Mouse (Mus musculus) CH12.LX (cell line): ENCODE data around the gene Immp2l.

ENCODE experiments used
- CHD2 ChIP-seq: IDR thresholded peaks from 2 replicates; pipeline ENCODE4 v1.6.1; 2011; ENCODE audit warnings: low read length, improper control_type of control experiment
- CTCF ChIP-seq, 2 experiments: IDR thresholded peaks in 1 of 2; conservative IDR thresholded peaks in 1 of 2; 2 replicates each; pipeline ENCODE4 v1.5.1; 2011 to 2012; ENCODE audit warnings: low read depth in 2 of 2, low read length in 2 of 2, improper control_type of control experiment in 1 of 2, inconsistent platforms in 1 of 2, mild to moderate bottlenecking in 1 of 2, moderate library complexity in 1 of 2
- EP300 ChIP-seq: IDR thresholded peaks from 2 replicates; pipeline ENCODE4 v1.6.1; 2011; ENCODE audit warnings: low read length, improper control_type of control experiment
- HCFC1 ChIP-seq: IDR thresholded peaks from 2 replicates; pipeline ENCODE4 v1.6.1; 2012; ENCODE audit warnings: low read depth, mild to moderate bottlenecking, inconsistent platforms, low read length, improper control_type of control experiment
- MAZ ChIP-seq: IDR thresholded peaks from 2 replicates; pipeline ENCODE4 v1.6.1; 2012; ENCODE audit warnings: low read depth, mild to moderate bottlenecking, inconsistent platforms, low read length, improper control_type of control experiment, moderate library complexity
- NELFE ChIP-seq: IDR thresholded peaks from 2 replicates; pipeline ENCODE4 v1.6.1; 2011; ENCODE audit warnings: low read depth, low read length, improper control_type of control experiment
- NRF1 ChIP-seq: IDR thresholded peaks from 2 replicates; pipeline ENCODE4 v1.6.1; 2014; ENCODE audit warnings: low read depth, mild to moderate bottlenecking, inconsistent platforms, low read length, improper control_type of control experiment, moderate library complexity
- POLR2A ChIP-seq: IDR thresholded peaks from 2 replicates; pipeline ENCODE4 v1.6.1; 2011; ENCODE audit warnings: low read depth, mild to moderate bottlenecking, improper control_type of control experiment, low read length
- RAD21 ChIP-seq: IDR thresholded peaks from 2 replicates; pipeline ENCODE4 v1.6.1; 2011; ENCODE audit warnings: low read depth, mild to moderate bottlenecking, low read length, improper control_type of control experiment, moderate library complexity
- RCOR1 ChIP-seq: conservative IDR thresholded peaks from 2 replicates; pipeline ENCODE4 v1.6.1; 2012; ENCODE audit warnings: low read depth, mild to moderate bottlenecking, inconsistent platforms, low read length, improper control_type of control experiment
- TBP ChIP-seq: conservative IDR thresholded peaks from 2 replicates; pipeline ENCODE4 v1.6.1; 2011; ENCODE audit warnings: low read depth, low read length, improper control_type of control experiment
- TCF12 ChIP-seq: IDR thresholded peaks from 2 replicates; pipeline ENCODE4 v1.6.1; 2014; ENCODE audit warnings: low read depth, mild to moderate bottlenecking, inconsistent platforms, low read length, improper control_type of control experiment
- USF1 ChIP-seq: IDR thresholded peaks from 2 replicates; pipeline ENCODE4 v1.6.1; 2014; ENCODE audit warnings: low read depth, mild to moderate bottlenecking, inconsistent platforms, low read length, improper control_type of control experiment
- ZC3H11A ChIP-seq: IDR thresholded peaks from 2 replicates; pipeline ENCODE4 v1.6.1; 2012; ENCODE audit warnings: low read depth, mild to moderate bottlenecking, inconsistent platforms, low read length, improper control_type of control experiment

DNA sequence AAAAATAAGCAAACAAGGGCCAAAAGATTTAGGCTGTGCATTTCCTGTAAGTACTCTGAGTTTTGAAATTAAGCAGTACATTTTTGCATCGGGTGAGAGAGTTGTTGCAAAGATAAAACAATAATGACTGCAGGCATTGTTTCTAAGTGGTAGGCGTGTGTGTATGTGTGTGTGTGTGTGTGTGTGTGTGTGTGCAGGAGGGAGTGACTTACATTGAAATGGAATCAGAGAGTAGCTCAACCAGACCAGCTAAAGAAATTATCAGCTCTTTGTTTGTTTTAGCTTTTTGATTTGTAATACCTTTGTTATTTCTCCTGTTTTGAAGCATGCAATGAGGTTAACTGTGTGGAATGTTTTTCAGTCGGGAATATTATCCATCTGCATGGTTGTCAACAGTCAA is 378.0 kb downstream of the Immp2l start:
- no peak for TF ChIP-seq CHD2
- no peak for TF ChIP-seq TBP
- TF ChIP-seq HCFC1 = no peak
- no peak for TF ChIP-seq POLR2A
- TF ChIP-seq CTCF (conservative IDR thresholded peaks at IDR 0.05 in 1 of 2, IDR thresholded peaks at IDR 0.05 in 1 of 2; ENCODE audit: low read depth in 2 of 2, low read length in 2 of 2) = no peak
- TF ChIP-seq MAZ = no peak
- no peak for TF ChIP-seq NELFE
- TF ChIP-seq USF1 = no peak
- no peak for TF ChIP-seq NRF1
- TF ChIP-seq EP300 = no peak
- no peak for TF ChIP-seq TCF12
- TF ChIP-seq RCOR1 = no peak
- TF ChIP-seq ZC3H11A = no peak
- no peak for TF ChIP-seq RAD21
